Comparison of ENCODE assay signal across 18 mouse cellular contexts in the genomic region with DNA sequence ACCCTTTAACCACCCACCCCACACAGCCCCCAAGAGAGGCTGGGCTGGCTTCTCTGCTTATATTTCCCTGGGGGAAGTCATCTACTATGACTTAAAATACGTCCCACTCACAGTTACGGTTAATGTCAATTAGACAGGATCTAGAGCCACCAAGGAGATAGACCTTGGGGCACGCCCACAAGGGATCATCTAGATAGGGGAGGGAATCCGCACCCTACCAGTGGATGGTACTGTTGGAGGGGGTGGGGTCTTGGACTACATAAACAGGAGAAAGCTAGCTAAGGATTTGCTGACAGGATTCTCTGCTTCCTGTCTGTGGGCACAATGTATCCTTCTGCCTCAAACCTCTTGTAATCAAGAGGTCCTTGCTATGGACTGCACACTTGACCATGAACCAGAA. TPM values are rescaled to one million over a fixed set of nuclear protein-coding genes. Genes with fewer than 3 reads are reported as not detected.
DNase-seq lines count a peak whose midpoint lies in the region; ATAC-seq lines count a peak whose summit lies in the region.
"Had no signal": no experiment of that assay in that cellular context is flagged by ENCODE, and none has a peak within 500 bp of the region (broad histone marks: within the 10 kb centered on the region; RNA-seq: fewer than 3 reads in every experiment).

No protein-coding gene starts in this region.

- H3K27ac ChIP-seq in heart, embryonic 10.5 days, result no peak overlapping the region
- H3K27ac ChIP-seq in liver, embryonic 11.5 days (ENCODE audit: low read depth, low read length), result no peak overlapping the region
- H3K27ac ChIP-seq in liver, embryonic 15.5 days (replicated peaks), result no peak overlapping the region
- no peak overlapping the region for H3K27ac ChIP-seq in kidney, embryonic 14.5 days (ENCODE audit: low read depth, low read length)
- H3K27ac ChIP-seq: embryonic facial prominence, embryonic 13.5 days; heart, adult 2 months; hindbrain, embryonic 10.5 days; hindbrain, embryonic 15.5 days had no signal

- H3K4me3 ChIP-seq in heart, embryonic 10.5 days, result no peak overlapping the region
- no peak overlapping the region for H3K4me3 ChIP-seq in liver, embryonic 11.5 days (ENCODE audit: low read depth, low read length)
- H3K4me3 ChIP-seq in liver, embryonic 15.5 days (replicated peaks), result no peak overlapping the region
- H3K4me3 ChIP-seq in kidney, embryonic 14.5 days (ENCODE audit: low read length), result no peak overlapping the region
- H3K4me3 ChIP-seq: embryonic facial prominence, embryonic 13.5 days; heart, adult 2 months; heart, embryonic 12.5 days; hindbrain, embryonic 10.5 days; hindbrain, embryonic 15.5 days had no signal

- H3K36me3 ChIP-seq in heart, embryonic 10.5 days, result peaks cover 32% of the 10 kb centered on the region
- H3K36me3 ChIP-seq in liver, embryonic 11.5 days (ENCODE audit: control insufficient read depth, insufficient read depth, low read length), result peaks cover 10% of the 10 kb centered on the region; the same call in 1 of the 2 replicates
- H3K36me3 ChIP-seq in liver, embryonic 15.5 days (replicated peaks), result peaks cover 33% of the 10 kb centered on the region
- H3K36me3 ChIP-seq in kidney, embryonic 14.5 days (ENCODE audit: control insufficient read depth, insufficient read depth, low read length), result peaks cover 23% of the 10 kb centered on the region

- H3K4me2 ChIP-seq in liver, embryonic 11.5 days, result no peak overlapping the region
- H3K4me2 ChIP-seq in liver, embryonic 15.5 days, result no peak overlapping the region
- no peak overlapping the region for H3K4me2 ChIP-seq in kidney, embryonic 14.5 days (replicated peaks; ENCODE audit: low read depth, low read length)
- H3K4me2 ChIP-seq: embryonic facial prominence, embryonic 13.5 days; heart, embryonic 12.5 days; hindbrain, embryonic 15.5 days had no signal

- WGBS in heart, embryonic 10.5 days, result 84% methylated on average over 4 of the region's 4 CpGs
- WGBS in liver, embryonic 11.5 days, result 67% methylated on average over 4 of the region's 4 CpGs
- WGBS in liver, embryonic 15.5 days (ENCODE audit: insufficient replicate concordance), result 39% methylated on average over 4 of the region's 4 CpGs
- WGBS in kidney, embryonic 14.5 days, result 83% methylated on average over 4 of the region's 4 CpGs

- no peaks in the 10 kb centered on the region for H3K27me3 ChIP-seq in heart, embryonic 10.5 days (ENCODE audit: insufficient read depth, poor library complexity, severe bottlenecking)
- no peaks in the 10 kb centered on the region for H3K27me3 ChIP-seq in liver, embryonic 11.5 days (replicated peaks; ENCODE audit: control insufficient read depth, insufficient read depth, low read length)
- no peaks in the 10 kb centered on the region for H3K27me3 ChIP-seq in liver, embryonic 15.5 days
- no peaks in the 10 kb centered on the region for H3K27me3 ChIP-seq in kidney, embryonic 14.5 days (ENCODE audit: control insufficient read depth, insufficient read depth, low read length)
- H3K27me3 ChIP-seq: embryonic facial prominence, embryonic 13.5 days; heart, embryonic 12.5 days; hindbrain, embryonic 15.5 days had no signal

- no peaks in the 10 kb centered on the region for H3K9me3 ChIP-seq in heart, embryonic 10.5 days
- no peaks in the 10 kb centered on the region for H3K9me3 ChIP-seq in liver, embryonic 11.5 days (ENCODE audit: control insufficient read depth, low read length)
- no peaks in the 10 kb centered on the region for H3K9me3 ChIP-seq in liver, embryonic 15.5 days (replicated peaks)
- no peaks in the 10 kb centered on the region for H3K9me3 ChIP-seq in kidney, embryonic 14.5 days (ENCODE audit: control insufficient read depth, low read length)
- H3K9me3 ChIP-seq: embryonic facial prominence, embryonic 13.5 days; heart, embryonic 12.5 days; hindbrain, embryonic 10.5 days; hindbrain, embryonic 15.5 days had no signal

- no peak overlapping the region for H3K9ac ChIP-seq in liver, embryonic 11.5 days (ENCODE audit: low read depth, low read length)
- H3K9ac ChIP-seq in liver, embryonic 15.5 days, result no peak overlapping the region
- no peak overlapping the region for H3K9ac ChIP-seq in kidney, embryonic 14.5 days (ENCODE audit: low read depth, low read length)
- H3K9ac ChIP-seq: embryonic facial prominence, embryonic 13.5 days; heart, embryonic 12.5 days; hindbrain, embryonic 15.5 days had no signal

- peak; percentile 68 for DNase-seq in heart, adult 11 months
- no peak for DNase-seq in heart, embryonic 10.5 days (ENCODE audit: low spot score)
- DNase-seq in liver, embryonic 11.5 days (ENCODE audit: low spot score), result no peak
- DNase-seq in B cell, adult 2 months, result no peak
- DNase-seq in lung, postnatal 4 days, result no peak
- DNase-seq: adrenal gland, postnatal 10 days; cerebellum, adult 2 months; cerebellum, postnatal 14 days; gastrocnemius, postnatal 10 days; heart, adult 2 months had no signal

- no peaks in the 10 kb centered on the region for H3K4me1 ChIP-seq in heart, embryonic 10.5 days
- no peaks in the 10 kb centered on the region; the same call in 1 of the 2 replicates for H3K4me1 ChIP-seq in liver, embryonic 11.5 days (replicated peaks; ENCODE audit: control insufficient read depth, insufficient read depth, low read length)
- H3K4me1 ChIP-seq in liver, embryonic 15.5 days (replicated peaks), result peaks cover 12% of the 10 kb centered on the region
- H3K4me1 ChIP-seq in kidney, embryonic 14.5 days (ENCODE audit: control insufficient read depth, insufficient read depth, low read length), result peaks cover 5% of the 10 kb centered on the region; the same call in 1 of the 2 replicates
- H3K4me1 ChIP-seq: heart, embryonic 12.5 days; hindbrain, embryonic 15.5 days had no signal

- ATAC-seq in liver, embryonic 11.5 days (replicated peaks; ENCODE audit: low FRiP score), result peak; percentile 68
- ATAC-seq in liver, embryonic 15.5 days (ENCODE audit: insufficient read depth), result peak; percentile 54
- ATAC-seq in kidney, embryonic 14.5 days (ENCODE audit: low FRiP score, low TSS enrichment), result no peak
- ATAC-seq: forebrain, embryonic 14.5 days; intestine, embryonic 16.5 days had no signal

RNA-seq across cellular contexts. Expression of gene Tifa, which starts 14.8 kb away (rescaled TPM):
- polyA plus RNA-seq in heart, embryonic 10.5 days (2016; fragmentation: Nextera tagmentation; extraction: Ambion mirVana), result 2.0 and 2.6 TPM in 2 replicates
- 13.4 and 14.3 TPM in 2 replicates for polyA plus RNA-seq in liver, embryonic 11.5 days (2014; fragmentation: Nextera tagmentation; extraction: Ambion mirVana)
- polyA plus RNA-seq in liver, embryonic 15.5 days (2015; fragmentation: Nextera tagmentation; extraction: Ambion mirVana), result 14.9 and 15.3 TPM in 2 replicates
- 3.2 and 4.2 TPM in 2 replicates for polyA plus RNA-seq in kidney, embryonic 14.5 days (2014; fragmentation: Nextera tagmentation; extraction: Ambion mirVana)

RNA-seq across cellular contexts. Expression of gene Alpk1, which starts 24.1 kb away (rescaled TPM):
- polyA plus RNA-seq in heart, embryonic 10.5 days (2016; fragmentation: Nextera tagmentation; extraction: Ambion mirVana), result 0.92 and 1.0 TPM in 2 replicates
- polyA plus RNA-seq in liver, embryonic 11.5 days (2014; fragmentation: Nextera tagmentation; extraction: Ambion mirVana), result 0.92 and 1.1 TPM in 2 replicates
- 0.59 and 0.62 TPM in 2 replicates for polyA plus RNA-seq in liver, embryonic 15.5 days (2015; fragmentation: Nextera tagmentation; extraction: Ambion mirVana)
- polyA plus RNA-seq in kidney, embryonic 14.5 days (2014; fragmentation: Nextera tagmentation; extraction: Ambion mirVana), result 0.49 and 1.2 TPM in 2 replicates

RNA-seq across cellular contexts. Expression of gene Ap1ar, which starts 32.9 kb away (rescaled TPM):
- 38.2 and 58.5 TPM in 2 replicates for polyA plus RNA-seq in heart, embryonic 10.5 days (2016; fragmentation: Nextera tagmentation; extraction: Ambion mirVana)
- 55.7 and 55.8 TPM in 2 replicates for polyA plus RNA-seq in liver, embryonic 11.5 days (2014; fragmentation: Nextera tagmentation; extraction: Ambion mirVana)
- 19.1 and 19.2 TPM in 2 replicates for polyA plus RNA-seq in liver, embryonic 15.5 days (2015; fragmentation: Nextera tagmentation; extraction: Ambion mirVana)
- 54.9 and 60.9 TPM in 2 replicates for polyA plus RNA-seq in kidney, embryonic 14.5 days (2014; fragmentation: Nextera tagmentation; extraction: Ambion mirVana)
